Mouse (Mus musculus) kidney, embryonic 16.5 days (tissue): ENCODE measurements around the gene Sh3d21. TPM values are rescaled to one million over a fixed set of nuclear protein-coding genes. Genes with fewer than 3 reads are reported as not detected.
A peak's percentile ranks its signal among the peaks of the same experiment; 100 is the strongest.

Source experiments
- ATAC-seq: fragments of 200-750 bp; cut with Nextera tagmentation; 2 replicates; pipeline ENCODE4 v1.8.0; 2017; ENCODE audit warnings: moderate TSS enrichment; ENCODE audit not compliant: low FRiP score, low TSS enrichment
- H3K27ac ChIP-seq: fragments of 300-500 bp; sonication (generic); 2 replicates; pipeline ENCODE4 v1.5.1; 2014; ENCODE audit warnings: low read length
- H3K27me3 ChIP-seq: fragments of 300-500 bp; sonication (generic); 2 replicates; pipeline ENCODE4 v1.6.1; 2014; ENCODE audit warnings: low read length, control low read depth, mixed read lengths; ENCODE audit not compliant: insufficient read depth
- H3K36me3 ChIP-seq: fragments of 300-500 bp; sonication (generic); 2 replicates; pipeline ENCODE4 v1.6.1; 2014; ENCODE audit warnings: low read length, control low read depth, mixed read lengths; ENCODE audit not compliant: insufficient read depth
- H3K4me1 ChIP-seq: fragments of 300-500 bp; sonication (generic); 2 replicates; pipeline ENCODE4 v1.6.1; 2014; ENCODE audit warnings: low read length, control low read depth, mixed read lengths; ENCODE audit not compliant: insufficient read depth
- H3K4me2 ChIP-seq: fragments of 300-500 bp; sonication (generic); replicated peaks from 2 replicates; pipeline ENCODE4 v1.6.1; 2014; ENCODE audit warnings: low read depth, low read length
- H3K4me3 ChIP-seq: fragments of 300-500 bp; sonication (generic); 2 replicates; pipeline ENCODE4 v1.5.1; 2014; ENCODE audit warnings: mild to moderate bottlenecking, low read length
- H3K9ac ChIP-seq: fragments of 300-500 bp; sonication (generic); replicated peaks from 2 replicates; pipeline ENCODE4 v1.6.1; 2014; ENCODE audit warnings: low read length
- H3K9me3 ChIP-seq: fragments of 300-500 bp; sonication (generic); 2 replicates; pipeline ENCODE4 v1.6.1; 2016; ENCODE audit warnings: low read length, control low read depth
- WGBS: fragments of 180-500 bp; shearing (Covaris S2); extraction: QIAGEN DNeasy Blood & Tissue Kit; methylation state at CpG from one replicate; pipeline ENCODE4 v1.1.7; 2014; 5-methylcytosine and 5-hydroxymethylcytosine counted together
- polyA plus RNA-seq: library from polyadenylated mRNA; unstranded; fragments of >200 nt; fragmentation: Nextera tagmentation; extraction: Ambion mirVana; gene quantifications from 2 replicates; pipeline ENCODE4 v1.2.1, GENCODE M21; 2015

Gene Sh3d21
- polyA plus RNA-seq: 9.1 and 10.5 TPM in 2 replicates

DNA sequence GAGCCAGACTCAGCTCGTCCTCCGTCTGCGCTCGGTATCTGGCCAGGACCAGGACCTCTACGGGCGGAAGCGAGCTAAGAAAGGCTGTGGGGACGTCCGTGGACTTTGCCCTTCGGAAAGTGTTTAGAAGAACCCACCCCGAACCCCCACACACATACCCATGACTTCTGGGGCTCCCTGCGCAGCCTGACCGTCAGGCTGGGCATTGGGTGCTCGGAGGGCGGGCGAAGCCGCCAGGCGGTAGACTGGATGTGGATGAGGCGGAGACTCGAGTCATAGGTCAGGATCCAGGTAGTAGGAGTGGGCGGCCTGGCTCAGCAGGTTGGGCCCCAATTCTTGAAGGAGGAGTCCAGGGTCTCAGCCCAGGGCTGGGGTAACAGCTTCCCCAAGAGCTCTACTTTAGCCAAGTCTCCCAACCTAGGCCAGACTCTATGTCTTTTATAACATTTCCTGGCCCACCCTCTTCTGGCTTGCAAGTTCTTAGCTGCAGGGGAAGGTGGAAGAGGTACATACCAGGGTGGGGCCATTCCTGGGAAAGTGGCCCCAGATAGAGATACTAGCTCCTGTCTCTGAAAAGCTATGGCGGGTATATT lies at the start of gene Sh3d21:
TSS of gene Sh3d21 (minus strand) at position 425 of the 593 bp plus-strand sequence.
- Histone ChIP-seq H3K4me1 (peaks cover 23% of the 10 kb centered on the region), H3K4me3 (peak within 1 kb of the TSS; percentile 65), H3K36me3 (peaks cover 24% of the 10 kb centered on the region), H3K27me3 (no peaks in the 10 kb centered on the region), H3K27ac (peak within 1 kb of the TSS; percentile 85), H3K9ac (peak within 1 kb of the TSS; percentile 85), H3K4me2 (peak within 1 kb of the TSS; percentile 93), H3K9me3 (no peaks in the 10 kb centered on the region)
- ATAC-seq: peak; percentile 68
- whole genome bisulfite sequencing: 6% methylated on average over 22 of the region's 22 CpGs

DNA sequence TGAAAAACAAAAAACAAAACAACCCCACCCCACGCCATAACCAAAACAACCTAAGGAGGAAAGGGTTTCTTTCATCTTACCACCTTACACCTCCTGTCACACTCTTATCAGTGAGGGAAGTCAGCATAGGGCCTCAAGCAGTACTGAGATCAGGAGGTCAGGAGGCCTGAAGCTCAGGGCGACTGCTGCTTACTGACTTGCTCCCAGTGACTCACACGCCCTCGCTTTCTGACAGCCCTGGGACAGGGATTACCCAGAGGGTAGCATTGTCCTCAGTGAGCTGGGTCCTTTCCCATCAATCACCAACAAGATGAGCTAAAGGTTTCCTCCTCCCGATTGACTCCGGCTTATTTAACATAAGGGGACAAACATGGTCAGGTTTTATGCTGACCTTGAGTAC lies 43.8 kb upstream of the Sh3d21 start:
- Histone ChIP-seq H3K4me1 (peaks cover 9% of the 10 kb centered on the region), H3K27me3 (no peaks in the 10 kb centered on the region), H3K9me3 (no peaks in the 10 kb centered on the region), H3K9ac (no peak overlapping the region), H3K4me3 (no peak overlapping the region), H3K4me2 (no peak overlapping the region), H3K27ac (no peak overlapping the region), H3K36me3 (no peaks in the 10 kb centered on the region)
- ATAC-seq: no peak
- 72% methylated on average over 6 of the region's 6 CpGs for WGBS

DNA sequence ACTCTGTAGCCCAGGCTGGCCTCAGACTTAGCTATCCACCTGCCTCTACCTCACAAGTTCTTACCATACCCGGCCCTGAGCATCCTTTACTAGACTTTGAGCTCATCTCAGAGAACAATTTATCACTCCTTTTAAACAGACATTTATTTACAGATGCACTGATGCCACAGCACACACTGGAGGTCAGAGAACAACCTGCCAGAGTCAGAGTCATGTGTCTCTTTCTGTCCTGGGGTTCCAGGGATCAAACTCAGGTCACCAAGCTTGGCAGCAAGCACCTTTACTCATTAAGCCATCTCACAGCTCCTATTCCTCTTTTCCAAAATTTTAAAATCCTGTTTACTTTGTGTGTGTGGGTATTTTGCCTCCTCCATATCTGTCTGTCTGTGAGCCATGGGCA lies 42.1 kb upstream of the Sh3d21 start:
- Histone ChIP-seq H3K36me3 (no peaks in the 10 kb centered on the region), H3K4me2 (no peak overlapping the region), H3K27me3 (no peaks in the 10 kb centered on the region), H3K4me3 (no peak overlapping the region), H3K9me3 (no peaks in the 10 kb centered on the region), H3K4me1 (peaks cover 16% of the 10 kb centered on the region), H3K27ac (no peak overlapping the region), H3K9ac (no peak overlapping the region)
- WGBS: 85% methylated on average over 1 of the region's 1 CpGs
- ATAC-seq: no peak

DNA sequence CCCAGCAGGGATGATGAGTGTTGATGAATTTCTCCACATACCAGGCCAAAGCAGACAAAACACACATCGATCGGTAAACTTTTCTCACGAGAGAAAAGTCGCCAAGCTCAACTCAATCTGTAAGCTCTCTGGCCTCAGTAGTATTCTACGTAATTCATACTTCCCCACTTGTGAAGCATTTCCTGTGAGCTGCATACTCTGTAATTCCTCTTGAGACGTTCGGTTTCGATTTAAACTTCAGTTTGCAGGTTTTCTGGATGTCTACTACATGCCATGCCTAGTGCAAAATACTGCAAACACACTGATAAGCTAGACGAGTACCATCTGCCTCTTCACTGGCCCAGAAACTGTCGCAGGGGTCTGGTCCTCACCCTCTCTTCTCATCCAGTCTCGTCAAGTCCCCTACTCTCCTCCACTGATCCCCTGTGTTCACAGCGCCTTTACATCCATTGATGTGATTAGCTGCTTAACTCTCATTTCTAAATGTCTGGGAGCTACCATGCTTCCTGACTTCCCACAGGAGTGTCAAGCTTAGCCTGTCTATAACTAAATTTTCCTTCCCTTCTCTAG lies 41.5 kb upstream of the Sh3d21 start:
- no peak overlapping the region for H3K4me3 ChIP-seq
- H3K27me3 ChIP-seq: no peaks in the 10 kb centered on the region
- no peak for ATAC-seq
- no peak overlapping the region for H3K27ac ChIP-seq
- H3K9me3 ChIP-seq: no peaks in the 10 kb centered on the region
- no peaks in the 10 kb centered on the region for H3K36me3 ChIP-seq
- no peak overlapping the region for H3K9ac ChIP-seq
- H3K4me2 ChIP-seq: no peak overlapping the region
- 75% methylated on average over 12 of the region's 12 CpGs for WGBS
- H3K4me1 ChIP-seq: peaks cover 22% of the 10 kb centered on the region

DNA sequence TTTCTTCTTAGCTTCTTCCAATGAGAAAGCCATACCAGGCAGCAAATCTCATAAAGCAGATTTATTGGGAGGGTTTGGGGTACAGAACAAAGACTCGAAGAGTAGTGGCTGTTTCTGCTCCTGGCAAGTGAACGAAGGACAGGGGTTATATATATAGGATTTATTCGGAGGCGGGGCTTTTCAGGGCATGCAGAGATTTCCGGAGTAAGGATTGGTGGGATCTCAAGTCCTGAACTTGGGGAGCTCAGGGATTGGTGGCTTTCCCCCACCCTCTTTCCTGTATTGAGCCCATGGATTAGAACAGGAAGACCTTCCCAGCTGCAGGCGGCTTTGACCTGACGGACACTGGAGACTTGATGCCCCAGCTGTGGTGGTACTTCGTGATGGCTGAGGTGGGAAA lies 40.7 kb upstream of the Sh3d21 start:
- WGBS: 73% methylated on average over 8 of the region's 8 CpGs
- Histone ChIP-seq H3K27me3 (no peaks in the 10 kb centered on the region), H3K36me3 (no peaks in the 10 kb centered on the region), H3K27ac (peak overlapping the region; percentile 97; the same call in 1 of the 2 replicates), H3K9me3 (no peaks in the 10 kb centered on the region), H3K9ac (no peak overlapping the region), H3K4me1 (peaks cover 30% of the 10 kb centered on the region), H3K4me2 (no peak overlapping the region), H3K4me3 (no peak overlapping the region)
- ATAC-seq: no peak

DNA sequence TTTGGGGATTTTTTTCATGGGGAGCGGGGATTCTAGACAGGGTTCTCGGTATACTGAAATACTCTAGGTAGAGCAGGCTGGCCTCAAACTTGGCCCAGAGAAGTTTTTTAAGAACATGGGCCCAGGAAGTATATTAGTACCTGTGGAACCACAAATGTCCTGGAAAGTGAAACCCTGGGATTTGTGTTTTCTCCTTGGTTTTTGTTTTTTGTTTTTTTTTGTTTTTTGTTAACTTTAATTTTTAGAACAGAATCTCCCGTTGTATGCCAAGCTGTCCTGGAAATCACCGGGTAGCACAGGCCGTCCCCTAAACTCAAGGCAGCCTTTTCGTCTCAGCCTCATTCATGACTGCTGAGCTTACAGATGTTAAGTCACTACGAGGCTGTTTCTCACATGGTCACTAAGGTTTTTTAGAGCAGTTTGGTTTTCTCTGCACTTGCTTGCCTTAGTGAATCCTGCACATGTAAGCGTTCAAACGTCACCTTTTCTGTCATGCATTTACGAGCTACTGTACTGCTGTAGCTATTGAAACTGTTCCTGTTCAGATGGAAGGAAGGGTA lies 40.1 kb upstream of the Sh3d21 start:
- Histone ChIP-seq H3K9ac (peak overlapping the region; percentile 70), H3K4me2 (peak overlapping the region; percentile 63), H3K4me1 (peaks cover 36% of the 10 kb centered on the region), H3K36me3 (no peaks in the 10 kb centered on the region), H3K27ac (peak overlapping the region; percentile 97), H3K27me3 (no peaks in the 10 kb centered on the region), H3K9me3 (no peaks in the 10 kb centered on the region), H3K4me3 (peak overlapping the region; percentile 70)
- whole genome bisulfite sequencing: 69% methylated on average over 10 of the region's 10 CpGs
- ATAC-seq: no peak

DNA sequence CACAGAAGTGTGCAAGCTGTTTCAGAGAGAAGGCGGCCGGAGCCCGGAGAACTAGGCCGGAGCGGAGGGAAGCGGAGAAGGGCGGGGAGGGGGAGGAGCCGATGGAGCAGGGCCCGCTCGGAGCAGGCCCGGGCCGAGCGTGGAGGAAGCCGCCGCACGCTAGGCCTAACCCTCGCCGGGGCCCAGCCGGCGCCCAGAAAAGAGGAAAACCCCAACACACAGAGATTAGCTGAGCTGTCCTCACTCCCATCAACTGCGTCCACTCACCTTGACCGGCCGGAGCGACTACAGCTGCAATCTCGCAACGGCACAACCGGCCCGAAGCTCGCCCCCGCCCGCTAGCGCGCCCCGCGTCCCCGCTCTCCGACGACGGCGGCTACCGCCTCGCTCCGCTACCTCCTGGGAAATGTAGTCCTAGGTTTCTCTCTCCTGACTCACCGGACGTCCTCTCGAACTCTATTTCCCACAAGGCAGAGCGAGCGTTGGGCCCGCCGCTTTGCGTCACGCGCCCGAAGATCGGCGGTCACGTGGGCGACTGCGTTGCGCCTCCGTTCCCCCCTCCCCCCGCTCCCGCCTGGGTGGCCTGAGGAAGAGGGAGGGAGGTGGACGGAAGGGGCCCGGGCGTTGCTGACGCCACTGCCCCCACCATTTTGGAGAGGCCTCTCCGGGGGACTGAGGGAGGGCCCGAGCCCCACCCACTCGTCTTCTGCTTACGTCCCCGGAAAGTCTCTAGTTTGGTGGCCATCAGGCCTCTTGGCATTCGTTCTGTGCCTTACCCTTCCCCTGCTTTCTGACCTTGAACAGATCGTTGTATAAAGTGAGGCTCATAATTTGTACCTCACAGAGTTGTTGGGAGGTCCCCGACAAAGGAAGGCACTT lies 39.3 kb upstream of the Sh3d21 start, which contains the start of gene Thrap3:
TSS of gene Thrap3 (minus strand) at position 458 of the 879 bp plus-strand sequence.
- 0% methylated on average over 66 of the region's 75 CpGs for WGBS
- H3K4me1 ChIP-seq: peaks cover 44% of the 10 kb centered on the region
- peak within 1 kb of the TSS; percentile 91 for H3K9ac ChIP-seq
- H3K9me3 ChIP-seq: no peaks in the 10 kb centered on the region
- peak within 1 kb of the TSS; percentile 63 for H3K4me2 ChIP-seq
- H3K4me3 ChIP-seq: peak within 1 kb of the TSS; percentile 70
- no peaks in the 10 kb centered on the region for H3K36me3 ChIP-seq
- ATAC-seq: peak; percentile 99
- H3K27ac ChIP-seq: peak within 1 kb of the TSS; percentile 99
- H3K27me3 ChIP-seq: no peaks in the 10 kb centered on the region

DNA sequence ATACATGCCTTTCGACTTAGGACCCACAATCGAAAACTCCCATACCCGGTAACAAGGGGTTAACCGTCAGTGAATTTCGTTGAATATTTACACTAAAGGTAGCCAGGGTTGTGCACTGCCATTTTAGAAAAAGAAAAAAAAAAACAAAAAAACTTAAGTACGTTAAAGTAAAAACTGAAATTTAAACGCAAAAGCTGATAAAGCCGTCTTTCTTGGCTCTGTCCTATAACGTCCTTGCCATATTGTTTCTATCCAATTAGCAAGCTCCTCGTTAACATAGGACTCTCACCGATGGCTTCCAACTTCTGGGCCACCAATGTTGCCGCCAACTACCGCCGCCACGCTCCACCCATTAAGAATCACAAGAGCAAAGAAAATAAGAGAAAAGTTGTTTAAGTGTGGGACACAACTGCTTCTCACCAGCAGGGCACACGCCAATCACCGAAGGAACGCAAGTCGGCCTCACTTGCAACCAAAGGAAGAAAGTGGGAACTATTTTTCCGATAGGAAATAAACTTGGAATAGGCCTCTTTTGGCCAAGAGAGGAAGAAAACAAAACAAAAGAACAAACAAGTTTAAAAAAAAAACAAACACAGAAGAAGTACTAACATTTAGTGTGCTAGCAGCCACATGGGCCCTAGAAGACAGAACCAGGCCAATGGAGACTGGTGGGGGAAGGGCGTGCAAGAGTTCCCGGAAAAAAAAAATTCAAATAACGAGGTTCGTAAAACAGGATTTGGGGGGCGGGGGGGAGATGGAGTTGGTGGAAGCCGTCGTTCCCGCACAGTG lies 38.4 kb upstream of the Sh3d21 start:
- under 1% methylated on average over 28 of the region's 28 CpGs for WGBS
- ATAC-seq: no peak

DNA sequence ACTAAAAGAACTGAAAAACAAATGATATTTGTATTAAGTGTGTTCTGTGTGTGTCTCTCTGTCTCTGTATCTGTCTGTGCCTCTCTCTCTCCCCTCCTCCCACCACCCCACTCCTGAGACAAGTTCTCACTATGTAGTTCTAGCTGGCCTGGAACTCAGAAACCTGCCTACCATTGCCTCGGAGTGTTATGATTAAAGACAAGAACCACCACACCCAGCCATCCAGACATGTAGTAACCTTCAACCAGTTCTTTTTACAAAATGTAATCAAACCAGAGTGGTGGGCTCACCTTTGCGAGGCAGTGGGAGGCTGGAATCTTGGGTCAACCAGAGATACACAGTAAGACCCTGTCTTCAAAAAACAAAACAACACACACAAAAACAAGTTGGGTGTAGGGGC lies 37.4 kb upstream of the Sh3d21 start:
- whole genome bisulfite sequencing: 46% methylated on average over 2 of the region's 2 CpGs
- Histone ChIP-seq H3K4me2 (peak overlapping the region; percentile 62), H3K4me3 (peak overlapping the region; percentile 70), H3K9ac (peak overlapping the region; percentile 91), H3K4me1 (peaks cover 45% of the 10 kb centered on the region), H3K36me3 (no peaks in the 10 kb centered on the region), H3K9me3 (no peaks in the 10 kb centered on the region), H3K27me3 (no peaks in the 10 kb centered on the region), H3K27ac (no peak overlapping the region)
- ATAC-seq: no peak

More for the DNA sequence above, 38.4 kb upstream of the Sh3d21 start:
- Histone ChIP-seq H3K27me3 (no peaks in the 10 kb centered on the region), H3K9me3 (no peaks in the 10 kb centered on the region), H3K4me2 (peak overlapping the region; percentile 62), H3K36me3 (no peaks in the 10 kb centered on the region), H3K27ac (peak overlapping the region; percentile 99), H3K9ac (peak overlapping the region; percentile 91), H3K4me1 (peaks cover 45% of the 10 kb centered on the region), H3K4me3 (peak overlapping the region; percentile 70)
